Mouse (Mus musculus): Measurements from ENCODE around the gene Pex7.

GRCm38 (mm10) chr10:19879161-19879560 is 28.3 kb downstream of the Pex7 start:
- TF ChIP-seq CTCF (IDR thresholded peaks at IDR 0.05; ENCODE audit: low read depth, low read length) (no peak), EP300 (IDR thresholded peaks at IDR 0.05; ENCODE audit: insufficient read depth, low read depth, low read length) (no peak)

Data from ES-Bruce4 (cell line).